Mouse (Mus musculus) intestine, embryonic 14.5 days (tissue): ENCODE results near the gene Metap2. TPM values are rescaled to one million over a fixed set of nuclear protein-coding genes. Genes with fewer than 3 reads are reported as not detected.
A peak's percentile ranks its signal among the peaks of the same experiment; 100 is the strongest.

ENCODE experiments used
- ATAC-seq: fragments of 200-750 bp; cut with Nextera tagmentation; replicated peaks from 2 replicates; pipeline ENCODE4 v1.8.0; 2017; ENCODE audit warnings: low read depth, moderate number of reproducible peaks, moderate TSS enrichment, moderate library complexity; ENCODE audit not compliant: low FRiP score, low TSS enrichment
- DNase-seq: peaks from one replicate; pipeline ENCODE4 v3.0.0-alpha.2; 2018; ENCODE audit warnings: low spot score
- H3K27ac ChIP-seq: fragments of 300-500 bp; sonication (generic); 2 replicates; pipeline ENCODE4 v1.5.1; 2014; ENCODE audit warnings: low read depth, mild to moderate bottlenecking, control low read depth
- H3K27me3 ChIP-seq: fragments of 300-500 bp; sonication (generic); replicated peaks from 2 replicates; pipeline ENCODE4 v1.6.1; 2014; ENCODE audit warnings: low read length, control low read depth; ENCODE audit not compliant: control insufficient read depth, insufficient read depth
- H3K36me3 ChIP-seq: fragments of 300-500 bp; sonication (generic); 2 replicates; pipeline ENCODE4 v1.6.1; 2014; ENCODE audit warnings: low read length, control low read depth; ENCODE audit not compliant: control insufficient read depth, insufficient read depth
- H3K4me1 ChIP-seq: fragments of 300-500 bp; sonication (generic); replicated peaks from 2 replicates; pipeline ENCODE4 v1.6.1; 2014; ENCODE audit warnings: low read length, control low read depth, mixed read lengths; ENCODE audit not compliant: control insufficient read depth, insufficient read depth
- H3K4me2 ChIP-seq: fragments of 300-500 bp; sonication (generic); 2 replicates; pipeline ENCODE4 v1.6.1; 2014; ENCODE audit warnings: low read length
- H3K4me3 ChIP-seq: fragments of 300-500 bp; sonication (generic); 2 replicates; pipeline ENCODE4 v1.5.1; 2014; ENCODE audit warnings: low read depth, low read length, control low read depth, mixed read lengths
- H3K9ac ChIP-seq: fragments of 300-500 bp; sonication (generic); 2 replicates; pipeline ENCODE4 v1.6.1; 2014; ENCODE audit warnings: mild to moderate bottlenecking, low read length
- H3K9me3 ChIP-seq: fragments of 300-500 bp; sonication (generic); 2 replicates; pipeline ENCODE4 v1.6.1; 2016; ENCODE audit warnings: low read length, control low read depth; ENCODE audit not compliant: control insufficient read depth
- WGBS: fragments of 180-500 bp; shearing (Covaris S2); extraction: QIAGEN DNeasy Blood & Tissue Kit; methylation state at CpG from one replicate; pipeline ENCODE4 v1.1.7; 2014; 5-methylcytosine and 5-hydroxymethylcytosine counted together
- polyA plus RNA-seq: library from polyadenylated mRNA; unstranded; fragments of >200 nt; fragmentation: Nextera tagmentation; extraction: Ambion mirVana; gene quantifications from 2 replicates; pipeline ENCODE4 v1.2.1, GENCODE M21; 2014

Metap2 gene
- polyA plus RNA-seq, result 206 and 207 TPM in 2 replicates

- no peak within 1 kb of the TSS for H3K27ac ChIP-seq
- no peaks in the 10 kb centered on the region for H3K4me1 ChIP-seq
- WGBS, result 67% methylated on average over 7 of the region's 7 CpGs
- H3K27me3 ChIP-seq, result no peaks in the 10 kb centered on the region
- no peaks in the 10 kb centered on the region for H3K9me3 ChIP-seq
- no peak within 1 kb of the TSS for H3K4me3 ChIP-seq
- DNase-seq (no peak), ATAC-seq (no peak)
- H3K9ac ChIP-seq, result no peak within 1 kb of the TSS
- no peak within 1 kb of the TSS for H3K4me2 ChIP-seq
- no peaks in the 10 kb centered on the region for H3K36me3 ChIP-seq
These were observed at the start of gene Metap2 for GRCm38 (mm10) chr10:93897043-93897646. Gene Metap2, minus strand, starts transcription at chr10:93897093.

GRCm38 (mm10) chr10:93945843-93946499 is 49.1 kb upstream of the Metap2 start:
- H3K4me2 ChIP-seq, result no peak overlapping the region
- H3K9ac ChIP-seq, result no peak overlapping the region
- H3K36me3 ChIP-seq, result no peaks in the 10 kb centered on the region
- H3K4me3 ChIP-seq, result no peak overlapping the region
- DNase-seq (no peak), ATAC-seq (0 out of 2 replicates have a peak, but pooled peaks have one; percentile 40)
- H3K27ac ChIP-seq, result no peak overlapping the region
- no peaks in the 10 kb centered on the region for H3K9me3 ChIP-seq
- H3K27me3 ChIP-seq, result no peaks in the 10 kb centered on the region
- 53% methylated on average over 9 of the region's 9 CpGs for WGBS
- peaks cover 20% of the 10 kb centered on the region for H3K4me1 ChIP-seq

GRCm38 (mm10) chr10:93945364-93945763 is 48.5 kb upstream of the Metap2 start:
- Histone ChIP-seq H3K27ac (no peak overlapping the region), H3K27me3 (no peaks in the 10 kb centered on the region), H3K9ac (no peak overlapping the region), H3K4me1 (peaks cover 20% of the 10 kb centered on the region), H3K4me3 (no peak overlapping the region), H3K9me3 (no peaks in the 10 kb centered on the region), H3K4me2 (no peak overlapping the region), H3K36me3 (no peaks in the 10 kb centered on the region)
- 10% methylated on average over 4 of the region's 4 CpGs for WGBS
- ATAC-seq, result no peak
- peak; percentile 68 for DNase-seq

- ATAC-seq, result no peak
- WGBS, result 49% methylated on average over 5 of the region's 5 CpGs
These were observed 47.3 kb upstream of the Metap2 start for GRCm38 (mm10) chr10:93944241-93944640.

GRCm38 (mm10) chr10:93940279-93940678 is 43.4 kb upstream of the Metap2 start:
- Histone ChIP-seq H3K4me3 (no peak overlapping the region), H3K9me3 (no peaks in the 10 kb centered on the region), H3K27me3 (no peaks in the 10 kb centered on the region), H3K27ac (no peak overlapping the region), H3K4me1 (peaks cover 9% of the 10 kb centered on the region), H3K4me2 (no peak overlapping the region), H3K9ac (no peak overlapping the region), H3K36me3 (no peaks in the 10 kb centered on the region)
- ATAC-seq (no peak), DNase-seq (no peak)
- WGBS, result 82% methylated on average over 5 of the region's 5 CpGs

More at GRCm38 (mm10) chr10:93944241-93944640, 47.3 kb upstream of the Metap2 start:
- no peak overlapping the region for H3K9ac ChIP-seq
- no peaks in the 10 kb centered on the region for H3K27me3 ChIP-seq
- no peak overlapping the region for H3K4me3 ChIP-seq
- H3K27ac ChIP-seq, result no peak overlapping the region
- no peak overlapping the region for H3K4me2 ChIP-seq
- no peaks in the 10 kb centered on the region for H3K36me3 ChIP-seq
- peaks cover 20% of the 10 kb centered on the region for H3K4me1 ChIP-seq
- no peak for DNase-seq
- H3K9me3 ChIP-seq, result no peaks in the 10 kb centered on the region

GRCm38 (mm10) chr10:93939676-93940075 is 42.8 kb upstream of the Metap2 start:
- Histone ChIP-seq H3K27me3 (no peaks in the 10 kb centered on the region), H3K9ac (no peak overlapping the region), H3K4me1 (peaks cover 5% of the 10 kb centered on the region; the same call in 1 of the 2 replicates), H3K9me3 (no peaks in the 10 kb centered on the region), H3K27ac (no peak overlapping the region), H3K4me3 (no peak overlapping the region), H3K36me3 (no peaks in the 10 kb centered on the region), H3K4me2 (no peak overlapping the region)
- DNase-seq, result no peak
- ATAC-seq, result no peak
- WGBS, result 75% methylated on average over 8 of the region's 8 CpGs

- no peak for DNase-seq
- Histone ChIP-seq H3K9ac (no peak overlapping the region), H3K27ac (no peak overlapping the region), H3K36me3 (no peaks in the 10 kb centered on the region), H3K27me3 (no peaks in the 10 kb centered on the region), H3K4me2 (no peak overlapping the region), H3K4me1 (0 out of 2 replicates have a peak, but pooled peaks cover under 1% of the 10 kb centered on the region), H3K9me3 (no peaks in the 10 kb centered on the region), H3K4me3 (no peak overlapping the region)
- ATAC-seq, result no peak
- WGBS, result 88% methylated on average over 20 of the region's 20 CpGs
These were observed 42.0 kb upstream of the Metap2 start for GRCm38 (mm10) chr10:93938844-93939271.

- Histone ChIP-seq H3K36me3 (no peaks in the 10 kb centered on the region), H3K4me2 (no peak overlapping the region), H3K9me3 (no peaks in the 10 kb centered on the region), H3K9ac (no peak overlapping the region), H3K27ac (no peak overlapping the region), H3K4me3 (no peak overlapping the region), H3K4me1 (no peaks in the 10 kb centered on the region), H3K27me3 (no peaks in the 10 kb centered on the region)
- DNase-seq (no peak), ATAC-seq (0 out of 2 replicates have a peak, but pooled peaks have one; percentile 47)
- WGBS, result 28% methylated on average over 9 of the region's 9 CpGs
These were observed 37.1 kb upstream of the Metap2 start for GRCm38 (mm10) chr10:93933980-93934379.
